Mouse (Mus musculus): ENCODE data around the gene Cygb.

- no peak for TF ChIP-seq CTCF (IDR thresholded peaks at IDR 0.05; ENCODE audit: low read depth, low read length)
- TF ChIP-seq POLR2A (IDR thresholded peaks at IDR 0.05; ENCODE audit: borderline replicate concordance, low read depth, low read length), result no peak
These were observed 7.3 kb upstream of the Cygb start for GRCm38 (mm10) chr11:116661291-116661947.
